Mouse (Mus musculus): ENCODE measurements around the gene Kif12.

The Kif12 gene

GRCm38 (mm10) chr4:63171969-63172685 is at the start of gene Kif12:
Gene Kif12 (minus strand): TSS chr4:63172131.
- DNase-seq (ENCODE audit: low read depth in 2 of 2, low spot score in 2 of 2), result no peak

- no peak for DNase-seq (ENCODE audit: low read depth in 2 of 2, low spot score in 2 of 2)
These were observed 49.4 kb upstream of the Kif12 start for GRCm38 (mm10) chr4:63221096-63221958.

GRCm38 (mm10) chr4:63219635-63220034 is 47.7 kb upstream of the Kif12 start:
- no peak for DNase-seq (ENCODE audit: low read depth in 2 of 2, low spot score in 2 of 2)

- no peak for DNase-seq (ENCODE audit: low read depth in 2 of 2, low spot score in 2 of 2)
These were observed 47.1 kb upstream of the Kif12 start for GRCm38 (mm10) chr4:63219059-63219458.

- DNase-seq (ENCODE audit: low read depth in 2 of 2, low spot score in 2 of 2), result no peak
These were observed 45.6 kb upstream of the Kif12 start for GRCm38 (mm10) chr4:63217513-63217912.

GRCm38 (mm10) chr4:63216566-63216965 is 44.6 kb upstream of the Kif12 start:
- no peak for DNase-seq (ENCODE audit: low read depth in 2 of 2, low spot score in 2 of 2)

- peak in 1 of 2 experiments; percentile 15 for DNase-seq (ENCODE audit: low read depth in 2 of 2, low spot score in 2 of 2)
These were observed 44.1 kb upstream of the Kif12 start for GRCm38 (mm10) chr4:63215993-63216531.

- peak; percentile 45 to 57 for DNase-seq (ENCODE audit: low read depth in 2 of 2, low spot score in 2 of 2)
These were observed 43.5 kb upstream of the Kif12 start for GRCm38 (mm10) chr4:63215185-63215992.

- DNase-seq (ENCODE audit: low read depth in 2 of 2, low spot score in 2 of 2), result no peak
These were observed 42.1 kb upstream of the Kif12 start, which contains the start of gene Col27a1 for GRCm38 (mm10) chr4:63213907-63214621. Gene Col27a1 (plus strand): TSS chr4:63214004.

- no peak for DNase-seq (ENCODE audit: low read depth in 2 of 2, low spot score in 2 of 2)
These were observed 33.7 kb upstream of the Kif12 start for GRCm38 (mm10) chr4:63205583-63205982.

GRCm38 (mm10) chr4:63203874-63204273 is 31.9 kb upstream of the Kif12 start:
- no peak for DNase-seq (ENCODE audit: low read depth in 2 of 2, low spot score in 2 of 2)

GRCm38 (mm10) chr4:63199366-63199765 is 27.4 kb upstream of the Kif12 start:
- no peak for DNase-seq (ENCODE audit: low read depth in 2 of 2, low spot score in 2 of 2)

- DNase-seq (ENCODE audit: low read depth in 2 of 2, low spot score in 2 of 2), result no peak
These were observed 22.4 kb upstream of the Kif12 start for GRCm38 (mm10) chr4:63194366-63194765.

- DNase-seq (ENCODE audit: low read depth in 2 of 2, low spot score in 2 of 2), result no peak
These were observed 19.7 kb upstream of the Kif12 start for GRCm38 (mm10) chr4:63191641-63192040.

- no peak for DNase-seq (ENCODE audit: low read depth in 2 of 2, low spot score in 2 of 2)
These were observed 14.4 kb upstream of the Kif12 start for GRCm38 (mm10) chr4:63186281-63186870.

- no peak for DNase-seq (ENCODE audit: low read depth in 2 of 2, low spot score in 2 of 2)
These were observed 9.6 kb upstream of the Kif12 start for GRCm38 (mm10) chr4:63181556-63181955.

GRCm38 (mm10) chr4:63171122-63171521 is 809 bp downstream of the Kif12 start:
- no peak for DNase-seq (ENCODE audit: low read depth in 2 of 2, low spot score in 2 of 2)

- no peak for DNase-seq (ENCODE audit: low read depth in 2 of 2, low spot score in 2 of 2)
These were observed 1.9 kb downstream of the Kif12 start for GRCm38 (mm10) chr4:63170061-63170460.

- DNase-seq (ENCODE audit: low read depth in 2 of 2, low spot score in 2 of 2), result no peak
These were observed 5.6 kb downstream of the Kif12 start for GRCm38 (mm10) chr4:63166323-63166722.

GRCm38 (mm10) chr4:63165636-63166035 is 6.3 kb downstream of the Kif12 start:
- no peak for DNase-seq (ENCODE audit: low read depth in 2 of 2, low spot score in 2 of 2)
